Mouse (Mus musculus): ENCODE measurements at regions not wholly inside any gene's neighbourhood (a gene's known extent, or its start where the extent isn't known, plus 50 kb on each side); places are given as distances from the start of the nearest gene placed in this dataset.

DNA sequence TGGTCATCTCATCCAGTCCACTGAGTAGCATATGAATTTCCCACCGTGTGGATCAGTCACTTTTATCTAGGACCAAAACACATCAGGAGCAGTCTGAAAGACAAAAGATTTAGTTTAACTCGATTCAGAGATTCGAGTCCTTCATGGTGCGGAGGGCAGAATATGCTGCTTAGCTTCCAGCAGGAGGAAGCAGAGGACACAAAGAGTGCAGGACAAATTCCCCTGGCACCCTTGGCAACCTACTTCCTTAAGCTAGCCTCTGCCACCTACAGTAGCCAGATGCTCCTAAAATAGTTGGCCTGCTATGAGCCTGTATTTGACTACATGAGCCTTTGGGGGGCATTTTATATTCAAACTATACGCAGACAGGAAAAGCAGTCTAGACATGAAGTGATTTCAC, 181.1 kb upstream of the Cxcl12 start:
- TF ChIP-seq CTCF (IDR thresholded peaks at IDR 0.05; ENCODE audit: low read depth, low read length) (no peak), POLR2A (IDR thresholded peaks at IDR 0.05; ENCODE audit: borderline replicate concordance, low read depth, low read length) (no peak)
- no peak overlapping the region for H3K4me3 ChIP-seq (ENCODE audit: insufficient read depth, low read length)

DNA sequence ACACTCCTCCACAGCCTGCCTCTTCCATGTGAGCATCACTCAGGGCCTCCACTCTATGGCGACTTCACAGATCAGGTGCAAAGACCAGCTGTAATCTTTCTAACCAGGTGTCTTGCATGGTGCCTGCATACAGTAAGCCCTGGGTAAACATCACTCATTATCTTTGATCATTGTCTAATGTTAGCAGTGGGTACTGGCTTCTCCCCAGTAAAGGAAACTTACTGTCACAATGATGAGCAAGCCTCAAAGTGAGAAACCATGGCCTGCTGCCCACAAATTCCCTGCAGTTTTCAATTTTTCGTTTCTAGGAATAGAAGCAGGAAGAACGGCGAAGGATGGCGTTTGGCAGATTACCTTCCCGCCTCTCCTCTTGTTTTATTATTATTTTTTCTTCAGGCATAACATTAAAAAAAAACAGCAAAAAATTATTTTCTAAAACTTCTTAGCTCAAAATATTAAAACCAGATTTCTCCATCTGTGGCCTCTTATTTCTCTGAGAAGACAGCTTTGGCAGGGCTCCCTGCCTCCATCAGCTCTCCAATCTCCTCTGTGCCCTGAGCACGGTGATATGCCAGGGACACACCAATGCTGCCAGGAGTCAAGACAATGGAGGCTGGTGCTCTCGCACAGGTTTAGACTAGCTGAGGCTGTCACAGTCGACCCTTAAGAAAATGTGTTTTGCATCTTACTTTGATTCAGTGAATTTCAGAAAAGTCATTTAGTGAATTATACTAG, 169.2 kb upstream of the Cxcl12 start:
- H3K27ac ChIP-seq (ENCODE audit: insufficient read depth, low read depth, low read length), result no peak overlapping the region
- TF ChIP-seq POLR2A (IDR thresholded peaks at IDR 0.05; ENCODE audit: borderline replicate concordance, low read depth, low read length) (no peak), CTCF (IDR thresholded peaks at IDR 0.05; ENCODE audit: low read depth, low read length) (no peak)
- H3K4me1 ChIP-seq (ENCODE audit: control insufficient read depth, insufficient read depth, low read length), result no peaks in the 10 kb centered on the region

More for the DNA sequence above, 181.1 kb upstream of the Cxcl12 start:
- no peaks in the 10 kb centered on the region for H3K4me1 ChIP-seq (ENCODE audit: control insufficient read depth, insufficient read depth, low read length)
- no peak overlapping the region for H3K27ac ChIP-seq (ENCODE audit: insufficient read depth, low read depth, low read length)

DNA sequence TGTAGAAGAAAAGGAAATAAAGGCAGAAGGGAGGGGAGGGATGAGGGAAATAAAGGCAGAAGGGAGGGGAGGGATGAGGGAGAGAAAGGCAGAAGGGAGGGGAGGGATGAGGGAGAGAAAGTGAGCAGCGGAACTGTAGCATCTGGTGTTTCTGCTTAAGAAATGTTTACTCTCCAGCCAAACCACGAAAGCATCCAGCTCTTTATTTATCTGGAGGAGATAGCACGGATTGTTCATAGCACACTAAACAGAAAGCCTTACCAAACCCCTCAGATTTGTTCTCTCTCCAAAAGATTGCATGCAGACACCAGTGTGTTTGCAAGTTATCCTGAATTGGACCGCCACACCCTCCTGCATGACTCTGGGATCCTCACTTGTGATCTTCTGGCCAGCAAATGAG, 168.4 kb upstream of the Cxcl12 start:
- Histone ChIP-seq H3K4me1 (ENCODE audit: control insufficient read depth, insufficient read depth, low read length) (no peaks in the 10 kb centered on the region), H3K27ac (ENCODE audit: insufficient read depth, low read depth, low read length) (no peak overlapping the region), H3K4me3 (ENCODE audit: insufficient read depth, low read length) (no peak overlapping the region)
- TF ChIP-seq CTCF (IDR thresholded peaks at IDR 0.05; ENCODE audit: low read depth, low read length) (no peak), POLR2A (IDR thresholded peaks at IDR 0.05; ENCODE audit: borderline replicate concordance, low read depth, low read length) (no peak)

More for the DNA sequence above, 169.2 kb upstream of the Cxcl12 start:
- no peak overlapping the region for H3K4me3 ChIP-seq (ENCODE audit: insufficient read depth, low read length)

DNA sequence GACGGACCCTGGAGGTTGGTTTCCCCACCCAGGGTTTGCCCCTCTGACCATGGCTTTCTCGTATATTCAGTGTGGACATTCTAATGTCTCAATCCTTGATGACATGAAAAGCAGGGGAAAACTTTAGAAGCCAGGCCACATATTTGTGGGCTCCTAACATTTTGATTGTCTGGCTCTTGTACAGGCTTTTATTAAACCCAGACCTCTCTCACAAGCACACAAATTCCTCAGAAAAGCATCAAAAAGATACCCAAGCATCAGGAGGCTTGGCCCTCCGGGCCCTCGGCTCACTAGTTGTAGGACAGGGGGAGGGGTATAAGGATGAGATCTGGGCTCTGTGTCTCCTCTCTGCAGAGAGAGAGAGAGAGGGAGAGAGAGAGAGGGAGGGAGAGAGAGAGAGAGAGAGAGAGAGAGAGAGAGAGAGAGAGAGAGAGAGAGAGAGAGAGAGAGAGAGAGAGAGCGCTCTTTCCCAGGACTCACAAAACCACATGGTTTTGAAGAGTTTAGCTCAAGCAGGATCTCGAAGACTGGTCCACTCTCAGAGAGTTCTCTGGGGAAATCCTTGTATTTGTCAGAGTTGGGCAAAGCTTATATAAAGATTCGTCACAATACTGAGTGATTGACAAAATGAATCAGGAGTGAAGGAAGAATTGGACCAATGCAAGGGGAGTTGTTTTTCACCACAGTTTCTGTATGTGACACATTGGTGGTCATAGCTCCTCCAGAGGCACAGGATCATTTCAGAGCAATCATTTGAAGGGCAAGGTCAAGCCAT, 167.2 kb upstream of the Cxcl12 start:
- no peak overlapping the region for H3K27ac ChIP-seq (ENCODE audit: insufficient read depth, low read depth, low read length)
- no peaks in the 10 kb centered on the region for H3K4me1 ChIP-seq (ENCODE audit: control insufficient read depth, insufficient read depth, low read length)
- no peak overlapping the region for H3K4me3 ChIP-seq (ENCODE audit: insufficient read depth, low read length)
- TF ChIP-seq POLR2A (IDR thresholded peaks at IDR 0.05; ENCODE audit: borderline replicate concordance, low read depth, low read length) (no peak), CTCF (IDR thresholded peaks at IDR 0.05; ENCODE audit: low read depth, low read length) (no peak)

DNA sequence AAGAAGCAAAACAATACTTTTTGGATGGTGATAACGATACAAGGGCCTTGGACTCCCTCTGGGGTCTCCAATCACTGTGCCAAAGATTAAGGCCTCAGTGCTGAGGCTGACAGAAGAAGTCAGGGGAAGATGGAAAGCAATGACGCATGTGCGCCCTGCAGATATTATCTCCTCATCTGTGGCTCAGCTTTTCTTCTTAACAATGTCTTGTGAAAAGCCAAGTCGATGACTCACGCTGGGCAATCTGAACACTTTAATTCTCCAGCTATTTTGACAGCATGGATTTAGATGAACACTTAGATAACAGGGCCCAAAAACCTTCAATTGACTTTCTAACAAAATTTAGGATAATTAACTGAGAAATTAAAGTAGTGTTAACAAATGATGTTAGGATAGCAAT, 155.7 kb upstream of the Cxcl12 start:
- TF ChIP-seq POLR2A (IDR thresholded peaks at IDR 0.05; ENCODE audit: borderline replicate concordance, low read depth, low read length), result no peak
- no peak for TF ChIP-seq CTCF (IDR thresholded peaks at IDR 0.05; ENCODE audit: low read depth, low read length)
- no peaks in the 10 kb centered on the region for H3K4me1 ChIP-seq (ENCODE audit: control insufficient read depth, insufficient read depth, low read length)

DNA sequence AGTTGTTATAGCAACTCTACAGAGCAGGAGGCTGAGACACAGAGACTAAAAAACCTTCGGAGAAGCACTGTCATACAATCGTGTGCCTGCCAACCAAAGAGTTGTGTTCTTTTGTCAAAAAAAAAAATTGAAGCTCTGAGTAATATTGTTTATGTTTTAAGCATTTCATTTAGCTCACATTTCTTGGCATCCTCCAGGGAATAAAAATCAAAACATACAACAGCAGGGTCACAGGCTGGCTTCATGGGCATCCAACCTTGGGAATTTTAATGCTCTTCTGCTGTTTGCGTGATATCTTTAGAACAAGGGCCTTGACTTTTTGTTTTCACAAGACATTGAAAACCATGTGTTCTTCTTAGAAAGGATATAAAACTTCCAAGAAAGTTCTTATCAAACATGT, 152.9 kb upstream of the Cxcl12 start:
- H3K27ac ChIP-seq (ENCODE audit: insufficient read depth, low read depth, low read length), result no peak overlapping the region
- TF ChIP-seq CTCF (IDR thresholded peaks at IDR 0.05; ENCODE audit: low read depth, low read length) (no peak), POLR2A (IDR thresholded peaks at IDR 0.05; ENCODE audit: borderline replicate concordance, low read depth, low read length) (no peak)
- no peak overlapping the region for H3K4me3 ChIP-seq (ENCODE audit: insufficient read depth, low read length)
- H3K4me1 ChIP-seq (ENCODE audit: control insufficient read depth, insufficient read depth, low read length), result no peaks in the 10 kb centered on the region

More for the DNA sequence above, 155.7 kb upstream of the Cxcl12 start:
- Histone ChIP-seq H3K27ac (ENCODE audit: insufficient read depth, low read depth, low read length) (no peak overlapping the region), H3K4me3 (ENCODE audit: insufficient read depth, low read length) (no peak overlapping the region)

DNA sequence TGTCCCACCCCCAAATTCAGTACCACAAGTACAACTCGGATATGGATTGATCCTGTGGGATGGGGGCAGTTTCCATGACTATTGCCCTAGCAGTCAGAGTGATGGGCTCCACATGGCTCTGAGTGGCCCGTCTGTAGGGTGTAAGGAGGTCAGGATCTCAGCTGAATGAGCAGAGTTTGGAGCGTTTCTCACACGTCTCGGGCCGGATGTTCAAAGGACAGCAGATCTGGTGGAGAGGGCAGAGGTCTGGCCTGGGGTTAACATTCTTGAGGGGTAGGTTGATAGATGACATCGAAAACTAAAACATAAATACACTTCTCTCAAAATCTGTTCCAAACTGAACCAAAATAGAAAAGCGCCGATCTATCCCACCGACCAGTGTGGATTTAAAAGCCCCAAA, 146.5 kb upstream of the Cxcl12 start:
- Histone ChIP-seq H3K4me3 (ENCODE audit: insufficient read depth, low read length) (no peak overlapping the region), H3K27ac (ENCODE audit: insufficient read depth, low read depth, low read length) (no peak overlapping the region), H3K4me1 (ENCODE audit: control insufficient read depth, insufficient read depth, low read length) (no peaks in the 10 kb centered on the region)
- TF ChIP-seq POLR2A (IDR thresholded peaks at IDR 0.05; ENCODE audit: borderline replicate concordance, low read depth, low read length) (no peak), CTCF (IDR thresholded peaks at IDR 0.05; ENCODE audit: low read depth, low read length) (no peak)

DNA sequence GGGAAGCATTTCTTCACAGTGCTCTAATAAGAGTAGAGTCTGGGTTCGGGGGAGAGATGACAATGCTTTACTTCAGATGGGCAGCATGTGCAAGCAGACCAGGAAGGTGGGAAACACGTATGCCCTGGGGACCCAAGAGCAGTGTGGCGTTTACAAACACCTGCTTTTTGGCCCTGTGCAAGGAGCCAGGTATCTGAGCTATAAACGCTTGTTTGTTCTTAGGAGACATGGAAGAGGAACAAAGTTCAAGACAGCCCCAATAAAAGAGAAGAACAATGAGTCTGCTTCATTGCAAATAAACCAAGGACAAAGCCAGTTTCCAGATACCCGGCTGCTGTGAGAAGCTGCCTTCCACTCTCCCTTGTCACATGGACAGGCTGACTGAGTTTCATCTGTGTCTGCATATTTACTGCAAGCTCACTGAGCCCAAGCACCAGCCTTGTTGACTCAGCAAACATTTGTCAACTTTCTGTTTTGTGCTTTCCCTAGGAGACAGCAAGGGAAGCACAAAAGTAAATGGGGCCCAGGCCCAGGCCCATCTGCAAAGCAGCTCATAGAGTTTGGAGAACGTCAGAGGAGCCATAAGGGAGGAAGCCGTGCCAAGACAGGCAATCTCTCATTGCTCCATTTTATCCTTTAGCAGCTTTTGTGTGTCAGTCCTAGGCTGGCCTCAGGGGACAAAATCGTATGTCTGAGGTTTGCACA, 136.1 kb upstream of the Cxcl12 start:
- Histone ChIP-seq H3K4me1 (ENCODE audit: control insufficient read depth, insufficient read depth, low read length) (no peaks in the 10 kb centered on the region), H3K4me3 (ENCODE audit: insufficient read depth, low read length) (no peak overlapping the region), H3K27ac (ENCODE audit: insufficient read depth, low read depth, low read length) (no peak overlapping the region)
- no peak for TF ChIP-seq CTCF (IDR thresholded peaks at IDR 0.05; ENCODE audit: low read depth, low read length)
- no peak for TF ChIP-seq POLR2A (IDR thresholded peaks at IDR 0.05; ENCODE audit: borderline replicate concordance, low read depth, low read length)

DNA sequence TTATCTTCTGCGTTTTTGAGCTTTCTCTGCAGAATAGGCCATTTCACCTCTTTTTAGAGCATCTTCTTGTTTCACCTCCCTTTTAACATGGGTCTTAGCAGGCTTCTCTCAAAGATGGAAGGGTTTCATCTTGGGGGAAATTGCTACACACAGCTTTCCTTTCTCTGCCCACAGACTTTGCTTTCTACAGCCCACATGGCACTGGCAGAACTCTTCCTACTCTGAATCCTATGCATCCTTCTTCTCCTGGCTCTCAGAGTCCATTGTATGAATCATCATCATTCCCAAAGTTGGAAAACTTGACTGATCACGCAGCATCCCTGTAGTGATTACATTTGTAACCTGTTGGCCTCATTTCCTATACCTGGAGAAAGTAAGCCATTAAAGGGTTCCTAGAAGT, 124.6 kb upstream of the Cxcl12 start:
- no peaks in the 10 kb centered on the region for H3K4me1 ChIP-seq (ENCODE audit: control insufficient read depth, insufficient read depth, low read length)
- H3K4me3 ChIP-seq (ENCODE audit: insufficient read depth, low read length), result no peak overlapping the region
- H3K27ac ChIP-seq (ENCODE audit: insufficient read depth, low read depth, low read length), result no peak overlapping the region
- TF ChIP-seq CTCF (IDR thresholded peaks at IDR 0.05; ENCODE audit: low read depth, low read length) (no peak), POLR2A (IDR thresholded peaks at IDR 0.05; ENCODE audit: borderline replicate concordance, low read depth, low read length) (no peak)

All from bone marrow macrophage, adult 2 months (primary cell).